Mouse (Mus musculus) CD8-positive naive resting alpha-beta T cell, adult 2 months (primary cell): Measurements from ENCODE around the gene Mthfd2.
"Not testable (repeated sequence)": the region's sequence is repeated elsewhere in the genome, so short reads cannot be mapped to it uniquely, and the experiment has no call there.

Experiments
- DNase-seq, 2 experiments: peaks; one replicate each; pipeline ENCODE4 v3.0.0; 2022; ENCODE audit warnings: low read depth in 2 of 2, low spot score in 2 of 2

Mthfd2 gene

GRCm38 (mm10) chr6:83325525-83326393 is at the start of gene Mthfd2, which contains the start of gene Mob1a:
Mthfd2 (minus strand) TSS chr6:83325908.
Mob1a (plus strand) TSS chr6:83326016.
- peak; percentile 88 to 91 for DNase-seq

- no peak for DNase-seq
Observed at GRCm38 (mm10) chr6:83373704-83374300, 48.1 kb upstream of the Mthfd2 start.

GRCm38 (mm10) chr6:83371350-83371749 is 45.6 kb upstream of the Mthfd2 start:
- DNase-seq: no peak

- DNase-seq: no peak
Observed at GRCm38 (mm10) chr6:83370316-83370965, 44.7 kb upstream of the Mthfd2 start.

- no peak for DNase-seq
Observed at GRCm38 (mm10) chr6:83363075-83363474, 37.4 kb upstream of the Mthfd2 start.

GRCm38 (mm10) chr6:83361523-83362248 is 36.0 kb upstream of the Mthfd2 start:
- no peak for DNase-seq

GRCm38 (mm10) chr6:83357436-83357835 is 31.7 kb upstream of the Mthfd2 start:
- no peak for DNase-seq

- DNase-seq: peak; percentile 79 to 86
Observed at GRCm38 (mm10) chr6:83356569-83357138, 30.9 kb upstream of the Mthfd2 start.

GRCm38 (mm10) chr6:83354856-83355781 is 29.4 kb upstream of the Mthfd2 start:
- DNase-seq: no peak

GRCm38 (mm10) chr6:83352666-83353410 is 27.1 kb upstream of the Mthfd2 start:
- DNase-seq: no peak

- DNase-seq: no peak
Observed at GRCm38 (mm10) chr6:83351490-83352160, 25.9 kb upstream of the Mthfd2 start.

- no peak for DNase-seq
Observed at GRCm38 (mm10) chr6:83350851-83351405, 25.2 kb upstream of the Mthfd2 start.

GRCm38 (mm10) chr6:83350172-83350571 is 24.5 kb upstream of the Mthfd2 start:
- no peak for DNase-seq

GRCm38 (mm10) chr6:83349274-83349958 is 23.7 kb upstream of the Mthfd2 start:
- peak; percentile 89 to 91 for DNase-seq

GRCm38 (mm10) chr6:83348873-83349272 is 23.2 kb upstream of the Mthfd2 start, which contains the start of gene Bola3:
Bola3 (plus strand) TSS chr6:83349147.
- no peak for DNase-seq

GRCm38 (mm10) chr6:83347916-83348315 is 22.2 kb upstream of the Mthfd2 start:
- no peak for DNase-seq

- DNase-seq: not testable (repeated sequence)
Observed at GRCm38 (mm10) chr6:83345285-83345684, 19.6 kb upstream of the Mthfd2 start.

GRCm38 (mm10) chr6:83342957-83343356 is 17.2 kb upstream of the Mthfd2 start:
- no peak for DNase-seq
